Mouse (Mus musculus) embryo, embryonic 9.5 days (tissue): ENCODE measurements around the gene 4930579G24Rik.

ENCODE experiments used
- DNase-seq: peaks from one replicate; pipeline ENCODE4 v3.0.0-alpha.2; 2017; ENCODE audit errors: extremely low spot score

4930579G24Rik gene

DNA sequence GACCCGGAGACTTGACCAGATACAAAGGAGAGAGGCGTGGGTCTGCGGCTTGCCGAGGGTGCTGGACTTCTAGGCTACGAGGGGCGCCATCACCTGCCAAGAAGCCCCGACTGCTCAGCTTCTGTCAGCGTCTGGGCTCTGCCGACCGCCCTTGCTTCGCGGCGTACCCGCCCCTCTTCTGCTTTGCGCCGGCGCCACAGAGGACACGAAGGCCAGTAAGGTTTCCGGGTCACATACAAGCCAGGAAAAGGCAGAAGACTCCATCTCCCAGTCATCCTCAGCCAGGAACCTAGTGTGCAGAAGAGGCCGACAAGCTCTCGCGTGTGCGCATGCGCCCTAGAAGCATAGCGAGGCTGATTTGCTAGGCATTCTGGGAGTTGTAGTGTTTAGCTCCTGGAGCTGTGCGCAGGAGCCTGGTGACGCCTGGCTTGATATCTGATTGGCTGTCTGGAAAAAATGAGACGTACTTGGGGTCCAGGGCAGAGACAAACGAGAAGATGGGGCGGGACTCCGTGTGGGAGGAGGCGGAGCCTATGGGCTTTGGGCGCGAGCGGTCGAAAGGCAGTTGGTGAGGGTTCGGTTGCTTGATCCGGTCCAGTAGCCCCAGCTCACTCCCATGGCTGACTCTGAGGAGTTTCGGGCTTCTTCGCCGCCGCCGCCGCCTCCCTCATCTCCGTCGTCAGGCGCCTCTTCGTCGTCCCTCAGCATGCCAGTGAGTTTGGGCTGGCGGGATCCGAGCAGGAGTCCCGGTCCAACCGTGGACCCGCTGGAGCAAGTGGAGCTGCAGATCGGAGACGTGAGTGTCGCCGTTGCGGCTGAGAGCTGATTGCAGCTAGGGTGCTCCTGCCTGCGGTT is at the start of gene 4930579G24Rik:
4930579G24Rik (plus strand) TSS at position 519 of the 855 bp plus-strand sequence.
- peak; percentile 94 for DNase-seq

DNA sequence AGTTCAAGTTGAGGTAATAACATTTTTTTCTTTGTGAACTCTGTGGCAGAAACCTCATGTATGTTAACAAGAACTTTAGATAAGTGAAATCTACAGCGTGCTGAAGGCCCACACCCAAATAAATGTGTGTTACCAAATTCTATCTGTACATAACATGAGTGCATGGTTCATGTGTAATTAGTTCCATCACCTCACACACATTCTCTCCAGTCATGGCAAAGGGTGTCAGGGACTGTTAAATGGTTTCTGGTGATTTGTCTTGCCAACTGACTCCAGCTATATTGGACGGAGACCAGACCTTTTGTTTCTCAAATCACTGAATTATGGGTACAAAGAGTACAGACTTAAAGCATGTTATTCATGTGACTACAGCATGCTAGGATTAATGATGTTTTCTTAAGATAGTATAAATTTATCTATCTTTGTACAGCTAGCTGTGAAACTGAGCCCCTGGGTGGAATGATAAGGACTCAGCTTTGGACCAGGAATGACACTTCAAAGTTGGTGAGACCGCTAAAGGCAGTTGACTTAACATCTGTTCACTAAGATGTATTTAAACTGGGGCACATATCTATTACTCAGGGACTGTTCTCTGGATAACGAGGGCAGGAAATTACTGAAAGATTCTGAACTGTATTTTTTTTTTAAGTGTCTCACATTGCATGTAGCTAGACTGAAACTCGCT is 48.8 kb upstream of the 4930579G24Rik start:
- DNase-seq = no peak

DNA sequence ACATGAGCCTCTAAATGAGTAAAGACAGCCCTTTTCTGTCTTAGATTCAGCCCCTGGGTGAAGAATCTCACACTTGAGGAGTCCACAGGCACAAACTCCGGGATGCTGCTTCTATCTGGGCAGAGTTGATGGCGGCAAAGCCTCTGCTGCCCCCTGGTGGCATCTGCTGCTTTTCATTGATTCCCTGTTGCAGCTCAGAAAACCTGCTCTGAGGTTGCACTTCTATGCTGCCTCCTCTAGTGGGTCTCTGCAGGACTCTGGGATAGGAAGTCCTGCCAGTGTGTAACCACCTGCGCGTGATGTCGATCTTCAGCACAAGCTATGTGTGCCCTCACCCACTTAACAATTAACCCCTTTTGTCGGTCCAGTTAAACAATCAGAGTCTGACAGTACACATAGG is 42.1 kb upstream of the 4930579G24Rik start:
- peak; percentile 92 for DNase-seq

GRCm38 (mm10) chr3:79589671-79590070 is 39.2 kb upstream of the 4930579G24Rik start:
- no peak for DNase-seq

GRCm38 (mm10) chr3:79590863-79591792 is 37.8 kb upstream of the 4930579G24Rik start, which contains the start of gene Ppid:
Gene Ppid (plus strand): TSS chr3:79591342.
- peak; percentile 82 for DNase-seq

DNA sequence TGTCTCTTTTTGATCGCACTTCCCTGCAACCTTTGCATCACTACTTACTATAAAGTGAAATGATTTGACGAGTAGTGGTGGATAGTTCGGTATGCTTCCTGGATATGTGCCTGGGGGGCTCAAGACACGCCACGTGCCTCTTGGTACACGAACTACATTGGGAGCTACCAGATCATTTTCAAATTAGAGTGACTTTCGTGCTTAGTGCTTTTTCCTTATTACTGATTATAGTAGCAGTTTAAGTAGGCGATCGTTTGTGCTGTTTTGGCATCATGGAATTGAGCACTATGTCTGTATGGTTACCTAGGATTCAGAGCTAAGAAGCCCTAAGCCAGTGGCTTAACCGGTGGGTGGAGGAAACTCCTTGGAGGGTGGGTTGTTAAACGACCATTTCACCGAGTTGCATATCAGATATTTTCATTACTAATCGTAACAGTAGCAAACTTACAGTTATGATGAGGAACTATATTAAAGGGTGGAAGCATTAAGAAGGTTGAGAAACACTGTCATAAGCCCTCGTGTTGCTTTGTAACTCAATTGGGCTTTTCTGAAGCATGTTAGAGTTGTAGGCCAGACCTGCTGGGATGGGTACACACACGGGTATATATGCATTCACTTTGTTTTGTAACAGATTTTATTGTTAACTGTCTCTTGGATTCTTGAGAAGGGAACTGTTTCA is 36.9 kb upstream of the 4930579G24Rik start:
- no peak for DNase-seq

- DNase-seq = no peak
These were observed 33.4 kb upstream of the 4930579G24Rik start for GRCm38 (mm10) chr3:79595468-79595867.

- DNase-seq = no peak
These were observed 19.0 kb upstream of the 4930579G24Rik start for GRCm38 (mm10) chr3:79609886-79610285.

GRCm38 (mm10) chr3:79627484-79628181 is 1.2 kb upstream of the 4930579G24Rik start:
- no peak for DNase-seq

- DNase-seq = no peak
These were observed 708 bp upstream of the 4930579G24Rik start for GRCm38 (mm10) chr3:79628182-79628560.

DNA sequence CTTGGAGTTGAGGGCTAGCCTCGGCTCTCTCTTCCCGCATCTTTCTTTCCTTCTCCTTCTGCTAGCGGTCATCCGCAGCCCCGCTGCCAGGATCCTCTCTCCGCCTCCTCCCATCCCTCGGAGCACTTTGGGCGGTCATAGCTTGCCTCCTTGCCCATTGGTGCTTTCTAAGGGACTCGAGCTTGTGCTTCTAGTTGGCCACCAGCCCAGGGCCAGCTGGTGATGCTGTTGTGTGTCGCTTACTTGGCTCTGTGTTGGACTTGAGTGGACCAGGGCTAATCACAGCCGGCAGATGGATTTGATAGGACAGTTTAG is 494 bp downstream of the 4930579G24Rik start, which contains the start of gene Etfdh:
Etfdh (minus strand) TSS at position 85 of the 315 bp plus-strand sequence.
- DNase-seq = peak; percentile 68

DNA sequence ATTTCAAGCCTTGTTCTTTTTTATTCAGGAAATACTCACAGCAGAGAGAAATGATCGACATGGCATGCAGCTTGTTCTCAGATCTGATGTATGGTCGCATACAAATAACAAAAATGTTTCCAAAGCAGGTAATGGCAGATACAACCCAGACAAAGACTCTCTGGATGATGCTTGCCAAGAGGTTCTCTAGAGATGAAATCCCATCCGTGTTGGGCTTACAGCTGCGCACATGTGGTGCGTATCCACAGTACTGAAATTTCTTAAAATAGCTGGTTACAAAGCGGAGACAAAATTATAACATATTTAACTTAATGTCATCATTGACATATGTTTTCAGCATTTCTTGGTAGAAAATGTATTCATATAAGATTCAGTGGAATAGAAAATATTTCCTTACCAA is 23.2 kb downstream of the 4930579G24Rik start:
- no peak for DNase-seq

DNA sequence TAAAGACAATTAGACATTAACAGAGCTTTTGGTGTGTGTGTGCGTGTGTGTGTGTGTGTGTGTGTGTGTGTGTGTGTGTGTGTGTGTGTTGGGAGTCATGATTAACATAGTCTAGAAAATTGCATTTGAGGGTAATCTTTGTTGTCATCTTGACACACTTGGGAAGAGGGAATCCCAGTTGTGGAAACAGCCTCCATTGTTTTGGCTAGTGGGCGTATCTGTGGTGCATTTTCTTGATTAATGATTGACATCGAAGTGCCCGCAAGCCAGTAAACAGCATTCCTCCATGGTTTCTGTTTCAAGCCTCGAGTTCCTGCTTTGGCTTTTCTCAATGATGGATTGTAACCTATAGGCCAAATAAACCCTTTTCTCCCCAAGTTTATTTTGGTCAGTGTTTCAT is 27.8 kb downstream of the 4930579G24Rik start:
- DNase-seq = no peak

- DNase-seq = peak; percentile 75
These were observed 36.0 kb downstream of the 4930579G24Rik start for GRCm38 (mm10) chr3:79664787-79665408.

- no peak for DNase-seq
These were observed 41.7 kb downstream of the 4930579G24Rik start for GRCm38 (mm10) chr3:79670556-79670955.

DNA sequence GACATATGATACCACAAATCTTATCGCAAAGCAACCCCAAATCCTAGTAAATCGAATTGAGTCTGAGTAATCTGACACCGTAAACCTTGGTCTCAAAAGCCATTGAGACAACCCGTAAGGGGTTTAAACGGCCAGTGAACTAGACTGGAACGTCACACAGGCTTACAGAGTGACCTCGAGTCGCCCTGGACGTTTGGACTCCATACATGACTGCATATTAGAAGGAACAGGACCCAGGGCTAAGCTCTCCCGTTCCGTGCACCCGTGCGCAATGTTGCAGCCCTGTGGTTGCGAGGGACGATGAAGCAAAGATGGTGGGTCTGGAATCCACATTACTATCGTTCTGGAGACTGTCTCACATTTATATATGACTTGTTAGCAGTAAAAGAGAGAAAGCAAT is 43.3 kb downstream of the 4930579G24Rik start:
- DNase-seq = no peak

GRCm38 (mm10) chr3:79673082-79673481 is 44.2 kb downstream of the 4930579G24Rik start:
- peak; percentile 43 for DNase-seq

GRCm38 (mm10) chr3:79674641-79675040 is 45.8 kb downstream of the 4930579G24Rik start:
- no peak for DNase-seq

DNA sequence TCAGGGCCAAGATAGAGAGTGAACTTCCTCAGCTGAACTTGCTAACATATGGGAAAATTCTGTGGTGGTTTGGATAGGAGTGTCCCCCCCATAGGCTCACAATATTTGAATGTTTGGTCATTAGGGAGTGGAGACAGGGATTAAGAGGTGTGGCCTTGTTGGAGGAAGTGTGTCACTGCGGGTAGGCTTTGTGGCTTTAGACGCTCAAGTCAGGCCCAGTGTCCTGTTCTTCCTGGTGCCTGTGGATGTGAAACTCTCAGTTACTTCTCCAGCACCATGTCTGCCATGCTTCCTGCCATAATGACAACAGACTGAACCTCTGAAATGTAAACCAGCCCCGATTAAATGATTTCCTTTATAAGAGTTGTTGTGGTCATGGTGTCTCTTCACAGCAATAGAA is 47.5 kb downstream of the 4930579G24Rik start:
- no peak for DNase-seq
